ENCODE assay signal across 8 mouse cellular contexts in the genomic region with DNA sequence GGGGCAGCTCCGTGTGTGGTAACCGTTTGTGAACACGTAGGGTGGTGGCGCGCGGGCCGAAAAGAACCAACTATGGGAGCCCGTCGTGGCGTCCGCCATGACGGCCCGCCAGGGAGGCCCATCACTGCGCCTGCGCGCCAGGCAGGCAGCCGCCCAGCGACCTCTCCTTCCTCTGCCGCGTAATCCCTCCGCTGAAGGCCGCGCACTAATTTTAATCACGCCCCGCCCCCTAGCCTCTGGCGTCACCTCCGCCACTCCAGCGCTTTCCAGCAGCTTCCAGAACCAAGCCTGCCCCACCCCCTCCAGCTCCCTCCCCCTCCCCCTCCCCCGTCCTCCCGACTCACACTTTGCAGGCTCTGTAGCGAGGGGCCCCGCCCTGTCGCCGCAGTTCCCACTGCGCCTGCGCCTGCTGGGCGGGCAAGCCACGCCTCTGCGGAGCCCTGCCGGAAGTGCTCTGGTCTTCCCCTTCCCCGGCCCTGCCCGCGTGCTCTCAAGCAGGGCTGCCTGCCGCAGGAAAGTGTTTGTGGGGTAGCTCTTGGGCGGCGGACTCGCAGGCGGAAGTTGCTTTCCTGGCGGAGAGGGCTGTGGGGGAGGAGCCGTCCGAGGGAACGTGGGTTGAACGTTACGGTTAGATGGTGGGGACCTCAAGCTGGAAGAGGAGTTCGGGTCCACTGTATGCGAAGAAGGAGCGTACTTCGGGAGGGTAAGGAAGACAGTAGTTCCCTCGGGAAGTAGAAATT. TPM values are rescaled to one million over a fixed set of nuclear protein-coding genes. Genes with fewer than 3 reads are reported as not detected.
DNase-seq lines count a peak whose midpoint lies in the region; ATAC-seq lines count a peak whose summit lies in the region.

Gene Uspl1, plus strand, starts transcription at position 247 of the 740 bp plus-strand sequence.
Gene Hmgb1, minus strand, starts transcription at position 386 of the 740 bp plus-strand sequence.

- peak; percentile 99 for DNase-seq in ES-CJ7 (ENCODE audit: low read depth, low spot score)
- DNase-seq in cerebellum, adult 11 months = peak; percentile 100
- peak; percentile 99 for DNase-seq in forebrain, embryonic 14.5 days (ENCODE audit: low spot score)
- DNase-seq in heart, postnatal 14 days = peak; percentile 99
- peak; percentile 98 for DNase-seq in layer of hippocampus, adult 11-12 months (ENCODE audit: low spot score)
- DNase-seq in lung, adult 18-20 months = peak; percentile 98 to 99
- DNase-seq in testis, postnatal 14 days (ENCODE audit: low spot score) = peak; percentile 99

- H3K4me3 ChIP-seq in forebrain, embryonic 14.5 days (ENCODE audit: low read depth, low read length) = peak within 1 kb of the TSS; percentile 53
- H3K4me3 ChIP-seq in neural tube, embryonic 15.5 days (replicated peaks) = peak within 1 kb of the TSS; percentile 79

- H3K36me3 ChIP-seq in forebrain, embryonic 14.5 days (ENCODE audit: control insufficient read depth, insufficient read depth, low read length) = peaks cover 5% of the 10 kb centered on the region
- peaks cover 4% of the 10 kb centered on the region for H3K36me3 ChIP-seq in neural tube, embryonic 15.5 days

- peak within 1 kb of the TSS; percentile 82 for H3K9ac ChIP-seq in forebrain, embryonic 14.5 days (ENCODE audit: low read length)
- H3K9ac ChIP-seq in neural tube, embryonic 15.5 days (replicated peaks) = peak within 1 kb of the TSS; percentile 81

- H3K4me2 ChIP-seq in forebrain, embryonic 14.5 days (ENCODE audit: low read length) = peak within 1 kb of the TSS; percentile 79
- peak within 1 kb of the TSS; percentile 66 for H3K4me2 ChIP-seq in neural tube, embryonic 15.5 days

- WGBS in forebrain, embryonic 14.5 days = under 1% methylated on average over 58 of the region's 59 CpGs
- under 1% methylated on average over 58 of the region's 59 CpGs for WGBS in neural tube, embryonic 15.5 days

- peak; percentile 98 for ATAC-seq in forebrain, embryonic 14.5 days
- ATAC-seq in neural tube, embryonic 15.5 days (ENCODE audit: low FRiP score) = peak; percentile 97

- H3K4me1 ChIP-seq in forebrain, embryonic 14.5 days (ENCODE audit: control insufficient read depth, insufficient read depth, low read length) = peaks cover 12% of the 10 kb centered on the region
- H3K4me1 ChIP-seq in neural tube, embryonic 15.5 days = peaks cover 29% of the 10 kb centered on the region

- intact Hi-C loops in heart, postnatal 14 days (cut with DNase I) = loop anchor here (2.0 to 10.0 kb wide), 3 partner anchors 45 to 259 kb away; partner anchors contain the start of gene Katnal1

- H3K27ac ChIP-seq in forebrain, embryonic 14.5 days (ENCODE audit: low read depth, low read length) = peak within 1 kb of the TSS; percentile 94
- peak within 1 kb of the TSS; percentile 97 for H3K27ac ChIP-seq in neural tube, embryonic 15.5 days (replicated peaks)

- no peaks in the 10 kb centered on the region for H3K9me3 ChIP-seq in forebrain, embryonic 14.5 days (replicated peaks; ENCODE audit: control insufficient read depth, low read length)
- H3K9me3 ChIP-seq in neural tube, embryonic 15.5 days (replicated peaks) = no peaks in the 10 kb centered on the region

- no peaks in the 10 kb centered on the region for H3K27me3 ChIP-seq in forebrain, embryonic 14.5 days (replicated peaks; ENCODE audit: control insufficient read depth, insufficient read depth, low read length)
- H3K27me3 ChIP-seq in neural tube, embryonic 15.5 days (replicated peaks) = no peaks in the 10 kb centered on the region

RNA-seq across cellular contexts. Expression of gene Uspl1, which starts in this region (rescaled TPM):
- 57.5 and 59.9 TPM in 2 replicates for polyA plus RNA-seq in forebrain, embryonic 14.5 days (2014; fragmentation: Nextera tagmentation; extraction: Ambion mirVana)
- 10 to 100 TPM; 17.6 to 19.6 TPM for total RNA-seq in heart, postnatal 14 days (2021)
- 56.1 and 57.1 TPM in 2 replicates for polyA plus RNA-seq in neural tube, embryonic 15.5 days (2015; fragmentation: Nextera tagmentation; extraction: Ambion mirVana)

RNA-seq across cellular contexts. Expression of gene Hmgb1, which starts in this region (rescaled TPM):
- 1,219 and 1,258 TPM in 2 replicates for polyA plus RNA-seq in forebrain, embryonic 14.5 days (2014; fragmentation: Nextera tagmentation; extraction: Ambion mirVana)
- total RNA-seq in heart, postnatal 14 days (2021) = 100 to 1,000 TPM; 119 to 130 TPM
- 674 and 837 TPM in 2 replicates for polyA plus RNA-seq in neural tube, embryonic 15.5 days (2015; fragmentation: Nextera tagmentation; extraction: Ambion mirVana)

Comparison
In these comparisons a context has a peak if more than half of its experiments do, and no peak if none do; other contexts are left out.
1. Peak in every context shown above with its lines: DNase-seq, ATAC-seq, H3K4me3 ChIP-seq and H3K27ac ChIP-seq.